Mouse (Mus musculus) E14TG2a.4 (cell line): ENCODE measurements around the gene 2010005H15Rik.
"Not testable (repeated sequence)": the region's sequence is repeated elsewhere in the genome, so short reads cannot be mapped to it uniquely, and the experiment has no call there.

Experiments
- H3K27me3 ChIP-seq: 2 replicates; pipeline ENCODE4 v1.6.1; 2014; ENCODE audit warnings: low read length, control low read depth; ENCODE audit not compliant: insufficient read depth
- H3K36me3 ChIP-seq: 2 replicates; pipeline ENCODE4 v1.6.1; 2014; ENCODE audit warnings: low read length, control low read depth; ENCODE audit not compliant: insufficient read depth
- H3K4me1 ChIP-seq: replicated peaks from 2 replicates; pipeline ENCODE4 v1.6.1; 2014; ENCODE audit warnings: low read depth, low read length, control low read depth
- H3K4me3 ChIP-seq: replicated peaks from 2 replicates; pipeline ENCODE4 v1.5.1; 2014; ENCODE audit warnings: mild to moderate bottlenecking, low read length
- H3K9me3 ChIP-seq: 2 replicates; pipeline ENCODE4 v1.6.1; 2014; ENCODE audit warnings: low read length, control low read depth
- CTCF ChIP-seq: conservative IDR thresholded peaks from 2 replicates; pipeline ENCODE4 v1.5.1; 2014; ENCODE audit warnings: low read length
- NANOG ChIP-seq: IDR thresholded peaks from 2 replicates; pipeline ENCODE4 v1.6.1; 2014; ENCODE audit warnings: borderline replicate concordance, low read length, mixed read lengths
- POU5F1 ChIP-seq: IDR thresholded peaks from 2 replicates; pipeline ENCODE4 v1.6.1; 2014; ENCODE audit warnings: low read length, borderline replicate concordance

Gene 2010005H15Rik

DNA sequence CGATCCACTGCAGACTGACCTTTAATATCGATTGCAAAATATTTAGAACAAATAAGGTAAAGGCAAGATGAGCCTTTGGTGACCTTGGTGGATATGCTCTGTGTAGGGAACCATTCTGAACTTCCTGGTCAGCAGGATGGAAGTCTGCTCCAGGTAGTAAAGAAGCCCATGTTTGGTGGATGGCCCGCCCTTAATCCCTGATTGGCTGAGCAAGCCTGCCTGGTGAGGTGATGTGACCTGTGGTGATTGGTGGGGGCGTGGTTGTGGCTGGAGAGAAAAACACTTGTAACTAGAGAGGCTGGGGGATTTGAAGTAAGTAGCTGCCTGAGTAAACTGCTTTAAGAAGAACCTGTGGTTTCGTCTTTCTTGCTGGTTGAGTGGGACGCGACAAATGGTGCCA lies at the start of gene 2010005H15Rik:
Gene 2010005H15Rik, plus strand, starts transcription at position 301 of the 400 bp plus-strand sequence.
- H3K4me3 ChIP-seq, H3K4me1 ChIP-seq, H3K36me3 ChIP-seq, H3K27me3 ChIP-seq: not testable (repeated sequence)
- peaks cover 32% of the 10 kb centered on the region for H3K9me3 ChIP-seq

- Histone ChIP-seq H3K27me3 (no peaks in the 10 kb centered on the region), H3K36me3 (no peaks in the 10 kb centered on the region), H3K9me3 (peaks cover 6% of the 10 kb centered on the region), H3K4me1 (no peaks in the 10 kb centered on the region), H3K4me3 (no peak overlapping the region)
- no peak for TF ChIP-seq POU5F1
These were observed 45.2 kb upstream of the 2010005H15Rik start for GRCm38 (mm10) chr16:36176108-36176507.

- Histone ChIP-seq H3K4me1 (no peaks in the 10 kb centered on the region), H3K4me3 (no peak overlapping the region)
- no peak for TF ChIP-seq CTCF
- no peak for TF ChIP-seq POU5F1
- TF ChIP-seq NANOG = no peak
These were observed 41.4 kb upstream of the 2010005H15Rik start for GRCm38 (mm10) chr16:36179910-36180309.

DNA sequence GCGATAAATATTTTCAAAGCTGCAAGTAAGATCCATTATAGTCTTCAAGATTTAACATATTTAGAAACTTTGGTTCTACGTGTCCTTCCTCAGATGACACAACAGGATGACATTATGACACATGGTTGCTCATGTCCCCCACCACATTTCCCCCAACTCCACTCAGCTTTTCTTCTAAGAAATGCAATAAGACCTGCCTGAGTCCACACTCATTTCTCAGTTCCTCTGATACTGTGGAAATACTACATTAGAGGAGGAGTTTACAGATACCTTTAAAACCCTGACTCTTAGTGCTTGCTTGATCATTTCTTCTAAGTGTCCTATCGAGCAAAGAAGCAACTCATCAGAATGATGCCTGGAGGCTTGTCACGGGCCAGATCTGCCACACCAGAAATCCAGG lies 37.4 kb upstream of the 2010005H15Rik start, which contains the start of gene Gm5483:
Gene Gm5483, plus strand, starts transcription at position 301 of the 400 bp plus-strand sequence.
- H3K36me3 ChIP-seq, H3K27me3 ChIP-seq, H3K4me3 ChIP-seq, H3K4me1 ChIP-seq, H3K9me3 ChIP-seq: not testable (repeated sequence)

More at GRCm38 (mm10) chr16:36179910-36180309, 41.4 kb upstream of the 2010005H15Rik start:
- H3K27me3 ChIP-seq = no peaks in the 10 kb centered on the region
- H3K9me3 ChIP-seq = no peaks in the 10 kb centered on the region
- no peaks in the 10 kb centered on the region for H3K36me3 ChIP-seq

DNA sequence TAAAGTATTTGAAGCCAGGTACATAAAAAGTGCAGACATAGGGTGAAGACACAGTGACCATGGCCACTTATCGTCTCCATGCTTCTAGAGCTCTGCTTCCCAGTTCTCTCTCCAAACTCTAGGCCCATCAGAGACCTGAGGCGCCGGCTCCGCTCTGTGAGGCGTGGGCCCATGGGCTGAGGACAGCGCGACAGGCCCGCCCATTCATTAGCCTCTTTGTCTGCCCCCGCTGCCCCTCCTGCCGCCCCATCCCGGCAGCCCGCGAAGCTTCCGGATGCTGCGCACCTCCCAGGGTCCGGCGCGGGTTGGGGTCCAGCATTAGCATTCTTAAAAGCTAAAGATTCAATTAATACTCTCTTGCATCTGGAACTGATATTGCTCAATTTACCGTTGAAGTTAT lies 22.0 kb upstream of the 2010005H15Rik start:
- Histone ChIP-seq H3K4me1 (peaks cover 9% of the 10 kb centered on the region), H3K9me3 (no peaks in the 10 kb centered on the region), H3K27me3 (peaks cover 11% of the 10 kb centered on the region; the same call in 1 of the 2 replicates), H3K36me3 (no peaks in the 10 kb centered on the region), H3K4me3 (no peak overlapping the region)
- TF ChIP-seq POU5F1 (no peak), NANOG (no peak), CTCF (no peak)

DNA sequence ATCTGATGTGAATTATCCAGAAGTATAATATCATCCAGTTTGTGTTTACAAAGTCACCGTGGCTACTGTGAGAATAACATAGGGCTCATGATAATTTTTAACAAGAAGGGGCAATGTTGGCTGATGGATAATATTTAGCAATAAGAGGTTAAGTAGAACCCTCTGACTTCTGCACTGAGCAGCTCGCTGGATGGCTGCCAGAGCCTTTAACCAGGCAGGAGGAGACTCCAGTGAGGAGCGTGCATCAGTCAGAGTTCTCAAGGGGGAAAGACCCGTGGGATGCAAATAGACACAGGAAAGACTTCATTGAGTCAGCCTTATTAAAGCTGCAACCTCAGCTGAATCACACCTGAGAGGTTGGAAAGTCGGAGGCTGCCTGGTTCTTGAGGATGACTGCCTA lies 17.4 kb upstream of the 2010005H15Rik start:
- H3K4me3 ChIP-seq = no peak overlapping the region
- H3K27me3 ChIP-seq = peaks cover 3% of the 10 kb centered on the region; the same call in 1 of the 2 replicates
- H3K9me3 ChIP-seq = no peaks in the 10 kb centered on the region
- TF ChIP-seq CTCF (no peak), NANOG (no peak), POU5F1 (no peak)
- peaks cover 27% of the 10 kb centered on the region for H3K4me1 ChIP-seq
- H3K36me3 ChIP-seq = no peaks in the 10 kb centered on the region

GRCm38 (mm10) chr16:36205684-36206083 lies 15.6 kb upstream of the 2010005H15Rik start:
- peak; percentile 64; the same call in 1 of the 2 replicates for TF ChIP-seq NANOG
- H3K9me3 ChIP-seq, H3K4me3 ChIP-seq, H3K27me3 ChIP-seq, H3K36me3 ChIP-seq: not testable (repeated sequence)
- peaks cover 23% of the 10 kb centered on the region for H3K4me1 ChIP-seq

DNA sequence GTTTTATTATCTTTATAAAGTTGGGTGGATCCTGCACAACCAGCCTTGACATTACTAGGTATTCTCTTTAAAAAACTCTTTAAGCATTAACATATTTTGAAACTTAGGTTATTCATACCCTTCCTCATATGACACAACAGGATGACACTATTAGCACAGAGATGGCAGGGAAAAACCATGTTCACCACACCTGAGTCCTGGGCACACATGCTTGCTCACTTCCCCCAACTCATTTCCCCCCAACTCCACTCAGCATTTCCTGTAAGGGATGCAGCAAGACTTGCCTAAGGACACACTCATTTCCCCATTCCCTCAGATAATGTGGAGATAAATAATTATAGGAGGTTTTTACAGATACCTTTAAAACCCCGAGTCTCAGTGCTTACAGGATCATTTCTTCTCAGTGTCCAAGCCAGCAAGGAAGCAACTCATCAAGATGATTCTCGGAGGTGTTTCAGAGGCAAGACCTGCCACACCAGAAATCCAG lies 11.3 kb upstream of the 2010005H15Rik start, which contains the start of gene Gm5416:
Gene Gm5416, plus strand, starts transcription at position 437 of the 487 bp plus-strand sequence.
- Histone ChIP-seq H3K4me1 (peaks cover 16% of the 10 kb centered on the region), H3K4me3 (no peak within 1 kb of the TSS), H3K36me3 (no peaks in the 10 kb centered on the region), H3K27me3 (no peaks in the 10 kb centered on the region), H3K9me3 (no peaks in the 10 kb centered on the region)
- TF ChIP-seq POU5F1 (no peak), NANOG (no peak), CTCF (no peak)

- not testable (repeated sequence) for H3K36me3 ChIP-seq, H3K27me3 ChIP-seq, H3K4me1 ChIP-seq, H3K4me3 ChIP-seq, H3K9me3 ChIP-seq
These were observed 39.3 kb downstream of the 2010005H15Rik start for GRCm38 (mm10) chr16:36260585-36260984.

GRCm38 (mm10) chr16:36276796-36277195 lies 55.5 kb downstream of the 2010005H15Rik start, which contains the start of gene Stfa1:
TSS of gene Stfa1 (plus strand) at chr16:36276951.
- not testable (repeated sequence) for H3K4me1 ChIP-seq, H3K27me3 ChIP-seq, H3K4me3 ChIP-seq, H3K9me3 ChIP-seq, H3K36me3 ChIP-seq
